Mouse (Mus musculus) liver, adult 2 months (tissue): ENCODE measurements around the gene Col1a1.

Experiments
- CTCF ChIP-seq: fragments of 200-500 bp; IDR thresholded peaks from 2 replicates; pipeline ENCODE4 v1.5.1; 2011; ENCODE audit warnings: low read depth, low read length, control low read depth
- POLR2A ChIP-seq: fragments of 200-500 bp; IDR thresholded peaks from 2 replicates; pipeline ENCODE4 v1.6.1; 2011; ENCODE audit warnings: low read length, control low read depth; ENCODE audit not compliant: insufficient read depth; ENCODE audit errors: extremely low read depth

GRCm38 (mm10) chr11:94978947-94979346 lies 42.9 kb downstream of the Col1a1 start:
- TF ChIP-seq POLR2A (no peak), CTCF (peak; percentile 99)
